Mouse (Mus musculus) kidney, adult 2 months (tissue): Measurements from ENCODE around the gene Iqsec1.

Source experiments
- CTCF ChIP-seq: fragments of 200-500 bp; conservative IDR thresholded peaks from 2 replicates; pipeline ENCODE4 v1.5.1; 2011; ENCODE audit warnings: low read depth, mild to moderate bottlenecking, control low read depth, low read length, moderate library complexity, mixed read lengths; ENCODE audit not compliant: insufficient read depth, insufficient read length
- POLR2A ChIP-seq: fragments of 200-500 bp; IDR thresholded peaks from one replicate; pipeline ENCODE4 v1.6.1; 2011; ENCODE audit warnings: low read depth, low read length, control low read depth

GRCm38 (mm10) chr6:90919636-90920420 lies 68.7 kb downstream of the Iqsec1 start:
- TF ChIP-seq POLR2A = no peak
- TF ChIP-seq CTCF = no peak
